Mouse (Mus musculus) ES-Bruce4 (cell line): Measurements from ENCODE around the gene Ctrb1. TPM values are rescaled to one million over a fixed set of nuclear protein-coding genes. Genes with fewer than 3 reads are reported as not detected.

Experiments
- H3K27ac ChIP-seq: 2 replicates; pipeline ENCODE4 v1.5.1; 2012; ENCODE audit warnings: low read length, inconsistent platforms; ENCODE audit not compliant: insufficient read depth
- H3K27me3 ChIP-seq: 2 replicates; pipeline ENCODE4 v1.6.1; 2012; ENCODE audit warnings: mild to moderate bottlenecking, low read length, inconsistent platforms; ENCODE audit not compliant: control insufficient read depth, poor library complexity, insufficient read depth, severe bottlenecking
- H3K36me3 ChIP-seq: 2 replicates; pipeline ENCODE4 v1.6.1; 2012; ENCODE audit warnings: inconsistent platforms, mild to moderate bottlenecking, low read length, moderate library complexity; ENCODE audit not compliant: control insufficient read depth, poor library complexity, insufficient read depth, severe bottlenecking
- H3K4me1 ChIP-seq: one replicate; pipeline ENCODE4 v1.8.1; 2011; ENCODE audit warnings: low read length; ENCODE audit not compliant: control insufficient read depth, insufficient read depth
- H3K4me3 ChIP-seq: 2 replicates; pipeline ENCODE4 v1.5.1; 2011; ENCODE audit warnings: low read depth, mild to moderate bottlenecking, low read length
- H3K9ac ChIP-seq: 2 replicates; pipeline ENCODE4 v1.6.1; 2012; ENCODE audit warnings: low read depth, mild to moderate bottlenecking, inconsistent platforms; ENCODE audit not compliant: poor library complexity, severe bottlenecking
- H3K9me3 ChIP-seq: replicated peaks from 2 replicates; pipeline ENCODE4 v1.6.1; 2012; ENCODE audit warnings: mild to moderate bottlenecking, low read length, inconsistent platforms; ENCODE audit not compliant: control insufficient read depth, poor library complexity, insufficient read depth, severe bottlenecking
- CTCF ChIP-seq: IDR thresholded peaks from one replicate; pipeline ENCODE4 v1.8.1; 2011; ENCODE audit warnings: low read depth, low read length
- EP300 ChIP-seq: IDR thresholded peaks from 2 replicates; pipeline ENCODE4 v1.6.1; 2011; ENCODE audit warnings: low read depth, low read length; ENCODE audit not compliant: insufficient read depth
- POLR2A ChIP-seq: IDR thresholded peaks from one replicate; pipeline ENCODE4 v1.8.1; 2011; ENCODE audit warnings: low read length; ENCODE audit not compliant: insufficient read depth
- polyA plus RNA-seq: library from polyadenylated mRNA; stranded (reverse); fragments of >200 nt; gene quantifications from 2 replicates; pipeline ENCODE4 v1.2.4, GENCODE M21; 2011; ENCODE audit warnings: low read depth; ENCODE audit not compliant: missing spikeins, insufficient read depth, insufficient read length

Ctrb1 gene
- polyA plus RNA-seq, 1 experiment = not detected

- no peaks in the 10 kb centered on the region for H3K27me3 ChIP-seq
- H3K4me3 ChIP-seq = no peak overlapping the region
- H3K27ac ChIP-seq = no peak overlapping the region
- no peaks in the 10 kb centered on the region for H3K36me3 ChIP-seq
- TF ChIP-seq EP300 (no peak), CTCF (no peak), POLR2A (no peak)
- H3K4me1 ChIP-seq = peaks cover 9% of the 10 kb centered on the region
- H3K9ac ChIP-seq = no peak overlapping the region
- H3K9me3 ChIP-seq = no peaks in the 10 kb centered on the region
These were observed 10.6 kb upstream of the Ctrb1 start for GRCm38 (mm10) chr8:111701380-111701779.

GRCm38 (mm10) chr8:111700740-111701139 is 9.9 kb upstream of the Ctrb1 start:
- Histone ChIP-seq H3K9me3 (no peaks in the 10 kb centered on the region), H3K4me1 (peaks cover 9% of the 10 kb centered on the region), H3K27ac (no peak overlapping the region), H3K9ac (no peak overlapping the region), H3K4me3 (no peak overlapping the region), H3K27me3 (no peaks in the 10 kb centered on the region), H3K36me3 (no peaks in the 10 kb centered on the region)
- TF ChIP-seq CTCF (no peak), EP300 (no peak), POLR2A (no peak)

DNA sequence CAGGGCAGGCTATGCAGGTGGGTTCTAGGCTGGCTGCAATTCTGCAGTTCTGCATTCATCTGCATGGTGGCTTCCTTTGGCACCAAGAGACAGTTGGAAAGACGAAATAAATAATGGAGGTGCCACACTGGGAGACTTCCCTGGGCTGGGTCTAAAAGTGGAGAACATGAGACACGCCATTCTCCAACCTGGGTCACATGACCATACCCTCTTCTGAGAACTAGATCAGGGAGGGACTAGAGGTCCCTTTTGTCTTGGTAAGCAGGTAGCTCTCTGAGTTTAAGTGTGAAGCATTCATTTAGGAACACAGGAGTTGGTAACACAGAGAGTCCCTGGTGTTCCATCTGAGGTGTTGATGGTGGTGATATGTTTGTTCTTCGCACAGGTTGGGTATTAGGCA is 9.4 kb upstream of the Ctrb1 start:
- Histone ChIP-seq H3K9me3 (no peaks in the 10 kb centered on the region), H3K4me3 (no peak overlapping the region), H3K36me3 (no peaks in the 10 kb centered on the region), H3K27ac (no peak overlapping the region), H3K9ac (no peak overlapping the region), H3K27me3 (no peaks in the 10 kb centered on the region), H3K4me1 (peaks cover 4% of the 10 kb centered on the region)
- no peak for TF ChIP-seq POLR2A
- no peak for TF ChIP-seq EP300
- TF ChIP-seq CTCF = no peak

DNA sequence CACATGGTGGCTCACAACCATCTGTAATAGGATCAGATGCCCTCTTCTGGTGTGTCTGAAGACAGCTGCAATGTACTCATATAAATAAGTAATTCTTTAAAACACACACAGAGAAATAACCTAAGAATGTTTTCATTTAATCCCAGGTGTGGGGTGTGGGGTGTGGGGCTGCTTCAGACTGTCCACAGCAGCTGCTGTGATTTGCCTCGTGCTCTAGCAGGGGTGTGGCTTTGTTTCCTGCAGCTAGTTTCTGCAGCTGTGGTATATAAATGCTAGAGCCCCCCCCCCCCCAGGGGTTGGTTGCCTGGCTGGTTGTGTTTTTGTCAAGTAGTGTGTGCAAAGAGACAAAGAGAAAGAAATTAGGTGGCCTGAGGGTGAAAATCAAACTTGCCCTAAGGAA is 8.2 kb upstream of the Ctrb1 start:
- peaks cover 2% of the 10 kb centered on the region for H3K4me1 ChIP-seq
- H3K9ac ChIP-seq = no peak overlapping the region
- H3K36me3 ChIP-seq = no peaks in the 10 kb centered on the region
- H3K4me3 ChIP-seq = no peak overlapping the region
- H3K27ac ChIP-seq = no peak overlapping the region
- TF ChIP-seq CTCF (no peak), EP300 (no peak), POLR2A (no peak)
- H3K27me3 ChIP-seq = no peaks in the 10 kb centered on the region
- no peaks in the 10 kb centered on the region for H3K9me3 ChIP-seq

DNA sequence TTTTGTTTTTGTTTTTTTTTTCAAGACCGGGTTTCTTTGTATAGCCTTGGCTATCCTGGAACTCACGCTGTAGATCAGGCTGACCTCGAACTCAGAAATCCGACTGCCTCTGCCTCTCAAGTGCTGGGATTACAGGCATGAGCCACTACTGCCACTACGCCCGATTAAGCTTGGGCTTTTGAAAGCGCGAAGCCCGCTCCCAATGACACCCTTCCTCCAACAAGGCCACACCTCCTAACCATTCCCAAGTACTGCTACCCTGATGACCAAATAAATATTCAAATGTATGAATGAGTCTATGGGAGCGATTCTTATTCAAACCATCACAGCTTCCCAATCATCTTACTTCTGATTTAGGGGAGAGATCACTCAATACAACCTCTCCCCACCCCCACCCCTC is 6.8 kb upstream of the Ctrb1 start:
- no peak for TF ChIP-seq POLR2A
- TF ChIP-seq CTCF = no peak
- TF ChIP-seq EP300 = no peak
- Histone ChIP-seq H3K36me3 (no peaks in the 10 kb centered on the region), H3K4me3 (no peak overlapping the region)

GRCm38 (mm10) chr8:111695441-111695840 is 4.6 kb upstream of the Ctrb1 start:
- H3K36me3 ChIP-seq = no peaks in the 10 kb centered on the region
- H3K9me3 ChIP-seq = no peaks in the 10 kb centered on the region
- H3K27ac ChIP-seq = no peak overlapping the region
- H3K27me3 ChIP-seq = no peaks in the 10 kb centered on the region
- no peak for TF ChIP-seq POLR2A
- TF ChIP-seq EP300 = no peak
- TF ChIP-seq CTCF = no peak
- no peak overlapping the region for H3K9ac ChIP-seq
- H3K4me3 ChIP-seq = no peak overlapping the region
- peaks cover 2% of the 10 kb centered on the region for H3K4me1 ChIP-seq

More for the DNA sequence above, 6.8 kb upstream of the Ctrb1 start:
- H3K27me3 ChIP-seq = no peaks in the 10 kb centered on the region
- peaks cover 2% of the 10 kb centered on the region for H3K4me1 ChIP-seq
- no peak overlapping the region for H3K9ac ChIP-seq
- H3K27ac ChIP-seq = no peak overlapping the region
- no peaks in the 10 kb centered on the region for H3K9me3 ChIP-seq
